Mouse (Mus musculus) heart, embryonic 15.5 days (tissue): ENCODE measurements around the gene Gm12166. TPM values are rescaled to one million over a fixed set of nuclear protein-coding genes. Genes with fewer than 3 reads are reported as not detected.

ENCODE experiments used
- ATAC-seq: fragments of 200-750 bp; cut with Nextera tagmentation; replicated peaks from 2 replicates; pipeline ENCODE4 v1.8.0; 2017; ENCODE audit warnings: low read depth, moderate TSS enrichment; ENCODE audit not compliant: insufficient number of reproducible peaks, insufficient read depth, low FRiP score
- H3K27ac ChIP-seq: fragments of 300-500 bp; sonication (generic); 2 replicates; pipeline ENCODE4 v1.5.1; 2015; ENCODE audit warnings: mild to moderate bottlenecking, inconsistent platforms
- H3K27me3 ChIP-seq: fragments of 300-500 bp; sonication (generic); 2 replicates; pipeline ENCODE4 v1.6.1; 2015; ENCODE audit warnings: inconsistent platforms
- H3K36me3 ChIP-seq: fragments of 300-500 bp; sonication (generic); 2 replicates; pipeline ENCODE4 v1.6.1; 2015; ENCODE audit warnings: mild to moderate bottlenecking, inconsistent platforms
- H3K4me1 ChIP-seq: fragments of 300-500 bp; sonication (generic); replicated peaks from 2 replicates; pipeline ENCODE4 v1.6.1; 2015; ENCODE audit warnings: inconsistent platforms
- H3K4me2 ChIP-seq: fragments of 300-500 bp; sonication (generic); 2 replicates; pipeline ENCODE4 v1.6.1; 2015; ENCODE audit warnings: inconsistent platforms, mild to moderate bottlenecking, moderate library complexity
- H3K4me3 ChIP-seq: fragments of 300-500 bp; sonication (generic); 2 replicates; pipeline ENCODE4 v1.5.1; 2015; ENCODE audit warnings: mild to moderate bottlenecking, inconsistent platforms
- H3K9ac ChIP-seq: fragments of 300-500 bp; sonication (generic); 2 replicates; pipeline ENCODE4 v1.6.1; 2015; ENCODE audit warnings: mild to moderate bottlenecking, inconsistent platforms
- H3K9me3 ChIP-seq: fragments of 300-500 bp; sonication (generic); replicated peaks from 2 replicates; pipeline ENCODE4 v1.6.1; 2016; ENCODE audit warnings: inconsistent platforms
- WGBS: fragments of 180-500 bp; shearing (Covaris S2); methylation state at CpG from one replicate; pipeline ENCODE4 v1.1.7; 2015; ENCODE audit warnings: mixed read lengths; 5-methylcytosine and 5-hydroxymethylcytosine counted together
- polyA plus RNA-seq: library from polyadenylated mRNA; unstranded; fragments of >200 nt; fragmentation: Nextera tagmentation; extraction: Ambion mirVana; gene quantifications from 2 replicates; pipeline ENCODE4 v1.2.1, GENCODE M21; 2015

The Gm12166 gene
- polyA plus RNA-seq, 1 experiment from 2014 or later, result 4.4 TPM

DNA sequence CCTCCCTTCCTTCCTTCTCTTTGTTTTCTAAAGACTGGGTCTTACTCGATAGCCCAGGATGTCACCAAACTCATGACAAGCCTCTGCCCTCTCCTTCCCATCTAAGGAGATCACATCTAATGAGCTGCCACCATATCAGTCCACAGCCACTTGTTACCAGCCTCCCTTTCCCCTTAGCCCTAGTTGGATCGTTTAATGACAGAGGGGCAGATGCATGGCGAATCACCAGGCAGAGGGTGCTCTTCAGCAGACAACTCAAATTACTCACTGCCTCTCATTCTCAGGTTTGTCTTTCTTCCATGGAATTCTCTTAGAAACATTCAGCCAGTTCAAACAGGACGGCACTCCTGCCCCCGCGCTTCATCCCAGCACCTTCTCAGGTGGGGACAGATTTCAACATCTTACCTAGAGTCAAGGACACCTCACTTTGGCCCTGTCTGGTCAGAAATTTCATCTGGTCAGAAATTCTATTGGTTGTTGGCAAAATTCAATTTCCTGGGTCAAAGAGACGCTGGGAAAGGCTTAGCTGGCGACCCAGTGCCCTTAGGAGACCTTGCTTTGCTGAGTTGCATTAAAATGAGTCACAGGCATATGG, 20.4 kb upstream of the Gm12166 start:
- no peaks in the 10 kb centered on the region for H3K9me3 ChIP-seq
- H3K27ac ChIP-seq, result peak overlapping the region; percentile 68
- H3K27me3 ChIP-seq, result no peaks in the 10 kb centered on the region
- no peak for ATAC-seq
- no peak overlapping the region for H3K4me3 ChIP-seq
- H3K36me3 ChIP-seq, result peaks cover 19% of the 10 kb centered on the region
- no peak overlapping the region for H3K9ac ChIP-seq
- H3K4me1 ChIP-seq, result peaks cover 77% of the 10 kb centered on the region
- no peak overlapping the region for H3K4me2 ChIP-seq
- WGBS, result 62% methylated on average over 8 of the region's 8 CpGs

DNA sequence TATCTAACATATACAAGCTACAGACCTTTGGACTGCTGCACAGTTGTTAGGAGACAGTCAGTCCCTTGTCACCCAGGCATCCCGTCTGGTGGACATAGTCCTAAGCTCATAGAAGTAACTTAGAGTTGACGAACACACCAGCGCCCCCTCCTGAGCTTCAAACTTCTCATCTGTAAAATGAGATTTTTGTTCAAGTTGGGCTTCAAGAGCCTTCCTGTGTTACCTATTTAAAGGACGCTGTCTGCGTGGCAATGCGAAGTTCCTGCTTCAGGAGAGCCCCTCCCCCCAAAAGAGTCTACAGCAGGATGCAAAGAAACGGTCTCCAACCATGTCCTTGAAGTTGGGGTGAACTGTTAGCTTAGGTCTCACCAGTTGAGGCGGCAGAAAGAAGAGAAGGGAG, 18.7 kb upstream of the Gm12166 start:
- H3K4me2 ChIP-seq, result no peak overlapping the region
- no peak for ATAC-seq
- H3K4me1 ChIP-seq, result peaks cover 79% of the 10 kb centered on the region
- H3K36me3 ChIP-seq, result peaks cover 9% of the 10 kb centered on the region
- no peaks in the 10 kb centered on the region for H3K9me3 ChIP-seq
- peak overlapping the region; percentile 98 for H3K27ac ChIP-seq
- 67% methylated on average over 8 of the region's 8 CpGs for WGBS
- H3K9ac ChIP-seq, result 0 out of 2 replicates have a peak overlapping the region, but pooled peaks have one; percentile 0
- H3K27me3 ChIP-seq, result no peaks in the 10 kb centered on the region
- H3K4me3 ChIP-seq, result no peak overlapping the region

DNA sequence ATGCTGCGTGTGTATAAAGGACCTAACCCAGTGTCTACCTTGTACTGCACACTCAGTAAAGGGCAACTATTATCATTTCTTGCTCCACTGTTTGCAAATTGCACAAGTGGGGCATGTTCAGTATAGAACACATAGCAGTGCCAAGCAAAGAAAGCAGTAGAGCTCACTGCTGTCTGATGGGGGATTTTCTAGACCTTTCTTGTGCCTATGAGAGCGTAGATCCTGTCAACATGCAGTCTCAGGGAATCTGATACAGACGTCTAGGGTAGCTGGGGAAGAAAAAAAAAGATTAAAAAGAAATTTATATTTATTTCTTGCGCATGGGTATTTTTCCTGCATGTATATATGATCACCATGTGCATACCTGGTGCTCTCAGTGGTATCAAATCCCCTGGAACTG, 18.0 kb upstream of the Gm12166 start:
- WGBS, result 71% methylated on average over 4 of the region's 4 CpGs
- Histone ChIP-seq H3K4me1 (peaks cover 82% of the 10 kb centered on the region), H3K9ac (no peak overlapping the region; the same call in 1 of the 2 replicates), H3K27ac (peak overlapping the region; percentile 98), H3K36me3 (0 out of 2 replicates have a peak, but pooled peaks cover 5% of the 10 kb centered on the region), H3K9me3 (no peaks in the 10 kb centered on the region), H3K27me3 (no peaks in the 10 kb centered on the region), H3K4me2 (peak overlapping the region; percentile 29; the same call in 1 of the 2 replicates), H3K4me3 (no peak overlapping the region)
- ATAC-seq, result no peak

DNA sequence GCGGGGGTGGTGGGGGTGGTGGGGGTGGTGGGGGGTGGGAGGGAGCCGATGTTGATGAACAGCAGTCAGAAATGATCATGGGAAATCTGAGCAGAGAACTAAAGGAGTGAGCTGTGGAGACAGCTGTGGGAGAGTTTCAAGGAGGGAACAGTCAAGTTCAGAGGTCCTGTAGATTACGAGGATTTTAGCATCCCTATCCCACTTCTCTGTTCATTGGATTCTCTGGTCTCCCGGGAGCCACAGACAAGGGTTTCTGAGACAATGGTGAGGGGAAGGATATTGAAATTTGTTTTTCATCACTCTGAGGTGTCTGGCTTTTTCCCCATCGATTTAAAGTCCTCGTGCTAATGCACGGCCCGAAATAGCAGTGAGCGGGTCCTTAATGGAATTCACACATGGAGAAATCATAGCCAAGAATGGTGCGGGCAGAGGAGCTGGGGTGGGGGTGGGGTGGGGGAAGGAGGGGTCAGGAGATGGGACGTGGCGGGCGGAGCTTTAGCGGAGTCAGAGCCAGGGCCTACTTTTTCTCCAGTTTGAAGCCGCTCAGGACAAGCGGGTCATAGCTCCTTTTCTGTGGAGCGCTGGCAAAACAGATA, 17.4 kb upstream of the Gm12166 start:
- H3K4me2 ChIP-seq, result peak overlapping the region; percentile 29; the same call in 1 of the 2 replicates
- ATAC-seq, result peak; percentile 40
- peak overlapping the region; percentile 98 for H3K27ac ChIP-seq
- 19% methylated on average over 17 of the region's 17 CpGs for WGBS
- H3K4me3 ChIP-seq, result no peak overlapping the region
- H3K4me1 ChIP-seq, result peaks cover 88% of the 10 kb centered on the region
- H3K36me3 ChIP-seq, result 0 out of 2 replicates have a peak, but pooled peaks cover 5% of the 10 kb centered on the region
- H3K9ac ChIP-seq, result no peak overlapping the region; the same call in 1 of the 2 replicates
- H3K27me3 ChIP-seq, result no peaks in the 10 kb centered on the region
- H3K9me3 ChIP-seq, result no peaks in the 10 kb centered on the region

DNA sequence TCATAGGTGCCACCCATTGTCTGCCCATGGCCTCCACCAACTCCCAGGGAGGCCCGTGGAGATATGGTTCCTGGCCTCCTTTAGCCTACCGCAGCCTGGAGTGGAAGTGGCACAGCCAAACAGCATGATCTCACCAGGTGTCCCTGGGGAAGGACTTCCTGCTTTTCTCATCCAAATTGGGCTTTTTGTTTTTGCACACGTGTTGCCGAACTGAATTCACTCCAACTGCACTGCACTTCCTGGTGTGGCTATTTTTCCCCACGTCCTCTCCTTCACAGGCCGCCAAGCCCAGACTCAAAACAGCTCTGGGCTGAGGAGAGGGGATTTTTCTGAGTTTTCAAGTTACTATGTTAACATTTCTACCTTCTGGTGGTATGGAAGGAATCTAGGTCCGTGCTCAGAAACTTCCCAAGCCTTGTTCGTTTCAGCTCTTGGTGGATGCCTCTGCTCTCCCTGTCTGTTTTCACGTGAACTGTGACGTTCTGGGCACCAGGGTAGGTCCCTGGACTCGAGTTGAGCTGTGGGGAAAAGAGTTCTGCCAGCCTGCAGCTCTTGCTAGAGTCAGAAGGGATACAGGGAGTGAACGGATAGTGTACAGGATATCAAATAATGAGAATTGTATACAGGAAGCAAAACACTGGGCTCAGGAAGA, 16.8 kb upstream of the Gm12166 start:
- ATAC-seq, result no peak
- 12% methylated on average over 12 of the region's 12 CpGs for WGBS
- peak overlapping the region; percentile 98 for H3K27ac ChIP-seq
- peak overlapping the region; percentile 30; the same call in 1 of the 2 replicates for H3K9ac ChIP-seq
- 0 out of 2 replicates have a peak, but pooled peaks cover 5% of the 10 kb centered on the region for H3K36me3 ChIP-seq
- H3K9me3 ChIP-seq, result no peaks in the 10 kb centered on the region
- H3K4me3 ChIP-seq, result no peak overlapping the region
- no peaks in the 10 kb centered on the region for H3K27me3 ChIP-seq
- peaks cover 88% of the 10 kb centered on the region for H3K4me1 ChIP-seq
- 0 out of 2 replicates have a peak overlapping the region, but pooled peaks have one; percentile 28 for H3K4me2 ChIP-seq

DNA sequence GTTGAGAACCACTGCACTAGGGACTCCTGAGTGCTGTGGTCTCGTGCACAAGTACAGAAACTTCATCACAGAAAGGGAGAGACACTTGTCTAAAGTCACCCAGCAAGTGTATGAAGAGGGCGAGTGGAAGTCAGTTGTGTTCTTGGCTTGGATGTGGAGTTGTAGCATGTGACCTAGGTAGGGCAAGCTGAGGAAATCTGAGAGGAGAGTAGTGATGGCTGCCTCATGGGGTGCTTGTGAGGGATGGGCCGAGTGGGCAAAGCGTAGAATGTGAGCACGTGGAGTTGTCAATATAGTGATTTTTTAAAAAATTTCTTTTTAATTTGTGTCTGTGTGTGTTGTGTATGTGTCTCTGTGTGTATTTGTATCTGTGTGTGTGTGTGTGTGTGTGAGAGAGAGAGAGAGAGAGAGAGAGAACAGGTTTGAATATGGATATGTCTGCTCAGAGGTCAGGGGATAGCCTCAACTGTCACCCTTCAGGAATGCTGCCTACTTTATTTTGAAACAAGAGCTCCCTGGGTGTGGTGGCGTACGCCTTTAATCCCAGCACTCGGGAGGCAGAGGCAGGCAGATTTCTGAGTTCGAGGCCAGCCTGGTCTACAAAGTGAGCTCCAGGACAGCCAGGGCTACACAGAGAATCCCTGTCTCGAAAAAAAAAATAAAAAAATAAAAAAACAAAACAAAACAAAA, 15.4 kb upstream of the Gm12166 start:
- 85% methylated on average over 10 of the region's 10 CpGs for WGBS
- ATAC-seq, result no peak
- 0 out of 2 replicates have a peak, but pooled peaks cover 3% of the 10 kb centered on the region for H3K36me3 ChIP-seq
- H3K4me2 ChIP-seq, result no peak overlapping the region
- peaks cover 87% of the 10 kb centered on the region for H3K4me1 ChIP-seq
- H3K27me3 ChIP-seq, result no peaks in the 10 kb centered on the region
- no peaks in the 10 kb centered on the region for H3K9me3 ChIP-seq
- H3K4me3 ChIP-seq, result no peak overlapping the region
- H3K27ac ChIP-seq, result peak overlapping the region; percentile 93
- no peak overlapping the region for H3K9ac ChIP-seq

DNA sequence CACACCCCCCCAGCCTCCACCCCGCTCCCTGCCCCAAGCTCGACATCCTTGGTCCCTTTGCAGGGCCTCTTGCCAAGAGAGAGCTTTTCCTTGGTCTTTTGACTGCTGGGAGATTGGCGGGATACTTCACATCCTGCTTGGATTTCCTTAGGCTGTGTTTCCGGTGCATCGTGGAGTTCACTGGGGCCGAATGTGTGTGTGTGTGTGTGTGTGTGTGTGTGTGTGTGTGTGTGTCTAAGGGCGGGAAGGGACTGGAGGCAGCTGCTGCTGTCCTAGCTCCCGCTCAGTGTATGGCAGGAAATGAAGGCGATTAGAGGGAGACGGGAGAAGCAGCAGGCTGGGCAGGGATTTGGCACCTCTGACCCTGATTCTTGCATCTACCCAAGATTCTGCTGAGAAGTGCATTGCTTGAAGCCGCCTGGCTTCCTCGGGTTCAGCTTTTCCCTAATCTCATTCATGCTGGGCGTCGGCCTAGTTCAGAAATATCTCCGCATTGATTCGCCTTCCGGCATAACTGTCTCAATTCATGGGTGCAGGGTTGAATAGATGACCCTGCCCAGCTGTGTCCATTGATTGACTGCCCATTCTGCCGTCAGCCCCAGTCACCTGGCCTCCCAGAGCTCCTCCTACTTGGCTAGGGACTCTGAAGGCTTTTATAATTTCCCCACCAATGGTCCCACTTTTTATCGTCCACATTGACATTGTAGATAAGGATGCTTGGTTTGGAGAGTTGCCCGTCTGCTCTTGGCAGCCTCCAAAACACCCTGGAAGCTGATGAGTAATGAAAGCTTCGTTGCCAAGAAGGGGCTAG, 13.3 kb upstream of the Gm12166 start:
- Histone ChIP-seq H3K9me3 (no peaks in the 10 kb centered on the region), H3K4me1 (peaks cover 80% of the 10 kb centered on the region), H3K36me3 (peaks cover 7% of the 10 kb centered on the region; the same call in 1 of the 2 replicates), H3K27me3 (no peaks in the 10 kb centered on the region), H3K27ac (peak overlapping the region; percentile 93), H3K4me3 (no peak overlapping the region), H3K9ac (no peak overlapping the region), H3K4me2 (peak overlapping the region; percentile 33)
- peak; percentile 75 for ATAC-seq
- 12% methylated on average over 21 of the region's 21 CpGs for WGBS

DNA sequence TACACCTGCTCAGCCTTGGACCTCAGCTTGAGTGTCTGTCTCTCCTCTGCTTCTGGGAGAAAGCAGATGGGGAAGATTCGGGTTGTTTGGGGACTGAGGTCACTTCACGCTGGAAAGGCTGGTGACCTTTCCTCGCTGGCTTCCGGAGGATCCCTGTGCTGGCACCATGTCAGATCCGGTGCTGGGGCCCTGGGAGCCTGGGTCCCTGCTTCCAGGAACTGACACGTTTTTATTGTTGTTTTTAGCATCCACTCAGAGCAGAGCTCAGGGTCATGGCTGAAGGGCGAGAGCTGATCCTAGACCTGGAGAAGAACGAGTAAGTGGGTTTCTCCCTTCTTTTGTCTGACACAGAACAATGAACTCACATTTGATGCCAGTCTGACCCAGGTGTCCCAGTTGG, 12.6 kb upstream of the Gm12166 start:
- H3K4me1 ChIP-seq, result peaks cover 80% of the 10 kb centered on the region
- no peak for ATAC-seq
- peaks cover 7% of the 10 kb centered on the region; the same call in 1 of the 2 replicates for H3K36me3 ChIP-seq
- H3K9ac ChIP-seq, result no peak overlapping the region
- H3K4me3 ChIP-seq, result no peak overlapping the region
- H3K4me2 ChIP-seq, result peak overlapping the region; percentile 33; the same call in 1 of the 2 replicates
- peak overlapping the region; percentile 93 for H3K27ac ChIP-seq
- H3K27me3 ChIP-seq, result no peaks in the 10 kb centered on the region
- WGBS, result 29% methylated on average over 8 of the region's 8 CpGs
- H3K9me3 ChIP-seq, result no peaks in the 10 kb centered on the region

DNA sequence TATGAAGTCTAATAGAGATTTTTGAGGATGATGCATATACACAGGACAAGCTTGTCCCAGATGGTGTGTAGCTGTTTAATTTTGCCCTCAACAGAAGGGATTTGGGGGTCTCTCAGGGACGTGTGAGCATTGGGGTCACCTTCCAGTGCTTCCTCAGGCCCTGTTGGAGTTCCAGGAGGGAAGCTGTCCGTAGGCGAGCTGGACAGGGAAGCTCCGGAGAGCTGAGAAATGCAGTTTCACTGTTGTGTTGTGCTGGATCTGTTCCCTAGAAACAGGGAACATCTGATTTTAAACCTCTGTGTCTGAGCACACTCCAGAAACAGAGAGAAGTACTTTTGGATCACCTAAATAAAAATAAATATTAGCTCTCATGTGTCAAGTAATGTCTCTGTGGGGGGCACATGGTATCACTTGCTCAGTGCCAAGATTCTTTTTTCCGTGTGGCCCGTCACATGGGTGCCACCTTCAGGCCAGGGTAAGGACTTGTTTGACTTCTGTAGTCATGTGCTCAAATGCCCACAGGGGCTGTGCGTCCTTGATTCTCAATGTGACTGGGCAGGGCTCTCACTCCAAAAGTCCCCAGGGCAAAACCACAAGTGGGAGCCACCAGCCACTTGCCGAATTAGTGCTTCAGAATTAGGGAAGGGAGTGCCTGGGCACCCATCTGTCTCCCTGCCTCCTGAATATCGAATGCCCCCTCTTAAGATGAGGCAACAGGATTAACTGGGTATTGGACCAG, 11.0 kb upstream of the Gm12166 start:
- no peaks in the 10 kb centered on the region for H3K27me3 ChIP-seq
- no peaks in the 10 kb centered on the region for H3K9me3 ChIP-seq
- ATAC-seq, result no peak
- peak overlapping the region; percentile 28 for H3K4me2 ChIP-seq
- H3K9ac ChIP-seq, result 0 out of 2 replicates have a peak overlapping the region, but pooled peaks have one; percentile 6
- peaks cover 7% of the 10 kb centered on the region; the same call in 1 of the 2 replicates for H3K36me3 ChIP-seq
- peaks cover 74% of the 10 kb centered on the region for H3K4me1 ChIP-seq
- 28% methylated on average over 9 of the region's 9 CpGs for WGBS
- H3K4me3 ChIP-seq, result no peak overlapping the region
- peak overlapping the region; percentile 93 for H3K27ac ChIP-seq

DNA sequence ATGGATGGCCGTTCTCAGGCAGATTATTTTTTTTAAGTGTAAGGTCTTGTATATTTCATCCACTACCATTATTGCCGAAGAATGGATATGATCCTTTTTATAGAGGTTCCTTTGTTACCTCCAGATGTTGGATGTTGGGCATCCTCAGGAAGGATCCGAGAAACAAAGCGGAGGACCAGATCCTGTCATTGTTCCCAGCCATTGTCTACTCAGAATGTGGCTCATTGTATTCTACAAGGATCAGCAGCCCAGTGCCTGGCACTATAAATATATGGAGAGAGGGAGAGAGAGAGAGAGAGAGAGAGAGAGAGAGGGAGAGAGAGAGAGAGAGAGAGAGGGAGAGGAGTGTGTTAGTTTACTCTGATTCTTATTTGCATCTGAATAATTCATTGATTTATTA, 10.4 kb upstream of the Gm12166 start:
- H3K4me1 ChIP-seq, result peaks cover 72% of the 10 kb centered on the region
- no peak overlapping the region for H3K9ac ChIP-seq
- WGBS, result 55% methylated on average over 4 of the region's 4 CpGs
- H3K4me2 ChIP-seq, result peak overlapping the region; percentile 28
- H3K36me3 ChIP-seq, result peaks cover 7% of the 10 kb centered on the region; the same call in 1 of the 2 replicates
- ATAC-seq, result no peak
- H3K4me3 ChIP-seq, result no peak overlapping the region
- no peaks in the 10 kb centered on the region for H3K9me3 ChIP-seq
- no peaks in the 10 kb centered on the region for H3K27me3 ChIP-seq
- peak overlapping the region; percentile 93 for H3K27ac ChIP-seq
